Mouse (Mus musculus): ENCODE measurements around the gene Otud4.
"Not testable (repeated sequence)": the region's sequence is repeated elsewhere in the genome, so short reads cannot be mapped to it uniquely, and the experiment has no call there.

The Otud4 gene

DNA sequence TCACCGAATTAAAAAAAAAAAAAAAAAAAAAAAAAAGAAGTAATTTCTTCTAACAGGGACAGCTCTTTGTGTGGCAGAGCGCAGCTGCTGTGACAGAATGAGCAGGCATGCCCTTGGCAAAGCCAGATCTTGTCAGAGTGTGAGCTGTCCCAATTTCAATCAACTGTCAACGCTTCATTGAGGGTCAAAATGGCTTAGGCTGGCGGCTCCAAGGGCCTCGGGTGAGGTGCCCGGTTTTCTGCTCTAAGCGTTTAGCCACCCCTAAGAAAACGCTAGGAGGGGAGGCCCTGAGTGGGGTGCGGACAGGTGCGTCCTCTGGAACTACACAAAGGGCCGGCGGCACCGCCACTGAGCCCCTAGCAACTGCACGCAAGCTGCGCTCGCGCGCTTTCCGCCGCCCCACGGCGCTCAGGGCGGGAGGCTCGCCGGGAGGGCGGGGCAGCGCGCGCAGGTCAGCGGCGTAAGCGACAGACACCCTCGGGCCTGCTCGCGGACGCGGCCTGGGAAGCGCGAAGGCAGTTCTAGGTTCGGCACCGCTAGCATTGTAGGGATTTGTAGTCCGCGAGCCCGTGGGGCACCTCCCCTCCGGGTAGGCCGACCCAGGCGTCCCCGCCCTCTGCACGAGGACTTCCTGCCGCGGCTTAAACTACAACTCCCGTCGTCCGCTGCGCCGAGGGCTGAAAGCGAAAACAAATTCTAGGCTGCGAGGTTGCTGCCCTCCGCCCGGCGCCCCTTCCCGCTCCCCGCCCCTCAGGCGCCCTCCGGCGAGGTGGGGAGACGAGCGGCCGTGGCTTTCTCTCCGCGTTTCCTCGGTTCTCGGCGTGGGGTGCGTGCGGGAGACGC, 490 bp upstream of the Otud4 start:
- peak; percentile 98 to 99 for DNase-seq

DNA sequence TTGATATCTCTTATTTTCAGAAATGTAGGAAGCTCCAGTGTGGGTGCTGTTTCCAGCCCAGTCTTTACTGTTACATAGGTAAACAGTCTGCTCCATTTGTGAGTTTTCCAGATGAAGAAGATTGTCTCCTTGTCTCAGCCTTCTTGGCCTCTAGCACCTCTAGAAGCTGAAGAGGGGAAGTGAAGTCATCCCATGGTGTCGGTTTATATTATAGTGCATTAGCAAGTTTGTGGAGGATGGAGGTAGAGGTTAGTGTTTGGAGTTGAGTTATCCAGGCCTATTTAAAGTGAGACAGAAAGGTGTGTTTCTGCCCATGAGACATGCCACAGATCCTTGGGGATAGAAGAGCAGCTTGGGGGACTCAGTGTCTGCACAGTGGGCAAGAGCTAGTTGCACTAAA, 1.7 kb downstream of the Otud4 start:
- DNase-seq = no peak

DNA sequence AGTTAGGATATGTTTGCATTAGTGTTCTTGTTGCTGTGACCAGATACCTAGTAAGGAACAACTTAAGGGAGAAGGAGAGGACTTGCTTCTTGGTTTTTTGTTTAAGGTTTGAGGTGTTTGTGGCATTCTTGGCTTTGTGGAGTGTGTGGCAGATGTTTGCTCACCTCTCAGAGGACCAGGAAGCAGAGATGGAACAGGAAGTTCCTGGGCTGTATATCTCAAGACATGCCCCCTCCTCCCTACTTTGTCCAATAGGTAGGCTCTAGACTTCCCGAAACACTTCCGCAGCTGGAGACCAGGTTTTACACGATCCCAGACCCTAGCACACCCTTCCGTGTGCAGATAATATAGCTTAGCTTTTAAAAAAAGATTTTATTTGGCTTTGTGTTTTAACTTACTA, 10.2 kb downstream of the Otud4 start:
- no peak for DNase-seq

DNA sequence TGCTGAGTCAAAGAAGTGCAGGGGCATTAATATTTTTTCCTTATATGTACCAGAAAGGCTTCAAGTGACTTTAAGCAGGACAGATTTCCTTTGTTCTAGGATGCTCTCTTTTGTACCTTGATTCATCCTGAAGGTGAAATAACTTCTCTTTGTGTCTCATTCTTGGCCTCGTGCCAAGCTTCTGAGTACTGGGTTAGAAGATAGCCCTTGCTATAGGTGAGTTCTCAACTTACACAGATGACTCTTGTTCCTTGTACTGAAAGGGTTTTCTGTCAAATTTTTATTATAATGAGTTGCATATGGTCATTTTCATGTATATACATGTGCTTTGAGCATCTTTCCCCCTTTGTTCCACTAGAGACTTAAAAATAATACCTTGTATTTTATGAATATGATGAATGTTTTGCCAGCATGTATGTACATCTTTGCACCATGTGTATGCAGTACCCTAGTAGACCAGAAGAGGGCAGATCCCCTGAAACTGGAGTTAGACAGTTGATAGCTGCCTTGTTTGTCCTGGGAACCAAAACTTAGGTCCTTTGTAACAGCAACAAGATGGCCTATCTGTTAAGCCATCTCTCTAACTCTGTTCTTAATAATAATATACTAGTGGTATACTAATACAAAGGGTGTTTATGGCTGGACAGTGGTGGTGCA, 10.9 kb downstream of the Otud4 start:
- peak in 1 of 2 experiments; percentile 48 for DNase-seq

DNA sequence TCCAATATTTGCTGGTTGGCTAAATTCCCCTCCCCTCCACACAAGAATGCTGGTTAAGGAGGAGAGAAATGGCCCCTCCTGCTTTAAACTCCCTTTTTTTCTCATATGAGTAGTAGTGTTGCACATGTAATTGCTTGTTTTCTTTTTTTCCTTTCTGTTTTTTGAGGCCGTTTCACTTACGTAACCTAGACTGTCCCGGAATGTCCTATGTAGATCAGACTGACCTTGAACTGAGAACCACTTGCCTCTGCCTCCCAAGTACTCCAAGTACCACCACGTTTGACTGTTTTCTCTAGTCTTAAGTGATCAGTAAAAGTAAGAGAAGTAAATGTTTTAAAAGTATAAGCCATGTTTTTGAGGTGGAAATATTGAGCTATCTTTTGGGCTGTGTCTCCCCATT, 14.3 kb downstream of the Otud4 start:
- DNase-seq = peak in 1 of 2 experiments; percentile 17

DNA sequence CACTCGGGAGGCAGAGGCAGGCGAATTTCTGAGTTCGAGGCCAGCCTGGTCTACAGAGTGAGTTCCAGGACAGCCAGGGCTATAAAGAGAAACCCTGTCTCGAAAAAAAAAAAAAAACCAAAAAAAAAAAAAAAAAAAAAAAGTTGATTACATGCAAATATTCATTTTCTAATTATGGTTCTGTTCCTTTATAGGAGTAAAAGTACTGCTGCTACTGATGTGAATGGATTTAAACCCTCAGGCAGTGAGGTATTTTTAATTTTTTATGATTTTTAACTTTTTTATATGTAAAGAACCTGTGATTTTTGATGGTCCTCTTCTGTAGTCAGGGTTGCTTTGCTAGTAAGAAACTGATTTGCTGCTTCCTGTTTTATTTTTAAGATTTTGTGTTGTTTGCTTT, 19.3 kb downstream of the Otud4 start:
- not testable (repeated sequence) for DNase-seq

DNA sequence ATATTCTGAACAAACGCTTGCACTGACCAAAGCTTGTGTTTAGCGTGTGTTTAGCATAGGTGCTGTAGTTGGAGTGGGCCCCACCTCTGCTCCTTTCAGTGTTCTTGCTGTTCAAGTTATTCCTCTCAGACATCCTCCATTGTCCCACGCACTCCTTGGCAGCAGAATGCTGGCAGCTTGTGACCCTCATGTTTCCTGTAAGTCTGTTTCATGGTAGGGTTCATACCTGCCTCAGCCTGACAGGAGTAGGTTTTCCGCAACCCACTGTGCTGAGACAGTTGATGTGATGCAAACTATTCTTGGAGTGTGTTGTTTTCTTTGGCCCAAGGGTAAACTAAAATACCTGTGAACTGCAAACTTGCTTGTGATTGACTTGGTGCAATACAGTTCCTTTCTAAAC, 37.0 kb downstream of the Otud4 start:
- DNase-seq = no peak

DNA sequence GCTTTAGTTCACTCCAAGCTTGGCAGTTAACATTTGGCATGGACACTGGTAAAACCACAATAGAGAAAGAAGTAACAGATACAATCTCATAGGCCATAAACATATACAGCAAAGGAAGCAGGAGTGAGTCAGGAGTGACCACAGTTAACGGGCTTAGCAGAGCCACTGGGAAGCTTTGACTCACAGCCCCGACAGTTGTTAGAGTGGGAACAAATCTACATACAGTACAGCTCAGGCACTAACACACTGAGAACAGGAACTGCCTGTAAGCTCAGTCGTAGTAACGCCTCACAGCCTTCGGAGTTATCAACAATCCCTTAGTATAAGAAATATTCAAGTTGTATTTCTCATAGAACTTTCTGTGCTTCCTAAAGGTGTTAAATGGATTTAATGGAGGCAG, 39.6 kb downstream of the Otud4 start:
- DNase-seq = no peak

DNA sequence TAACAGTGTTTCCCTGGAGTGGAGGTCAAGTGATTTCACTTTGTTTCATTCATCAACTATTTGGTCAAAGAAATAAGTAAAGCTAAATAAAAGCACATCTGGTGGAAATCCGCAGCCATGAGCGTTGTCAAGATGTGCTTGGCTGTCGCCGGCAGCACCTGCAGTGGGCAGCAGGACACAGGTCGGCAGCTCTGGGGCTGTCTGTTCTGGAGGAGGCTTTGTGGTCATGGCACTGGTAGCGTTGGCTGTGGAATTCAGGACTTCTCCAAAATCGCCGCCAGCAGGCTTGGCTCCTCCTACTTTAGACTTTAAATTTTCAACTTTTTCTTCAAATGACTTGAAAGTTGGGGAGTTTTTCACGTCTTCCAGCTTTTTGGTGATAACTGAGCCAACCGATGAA, 40.7 kb downstream of the Otud4 start:
- DNase-seq = peak in 1 of 2 experiments; percentile 16

DNA sequence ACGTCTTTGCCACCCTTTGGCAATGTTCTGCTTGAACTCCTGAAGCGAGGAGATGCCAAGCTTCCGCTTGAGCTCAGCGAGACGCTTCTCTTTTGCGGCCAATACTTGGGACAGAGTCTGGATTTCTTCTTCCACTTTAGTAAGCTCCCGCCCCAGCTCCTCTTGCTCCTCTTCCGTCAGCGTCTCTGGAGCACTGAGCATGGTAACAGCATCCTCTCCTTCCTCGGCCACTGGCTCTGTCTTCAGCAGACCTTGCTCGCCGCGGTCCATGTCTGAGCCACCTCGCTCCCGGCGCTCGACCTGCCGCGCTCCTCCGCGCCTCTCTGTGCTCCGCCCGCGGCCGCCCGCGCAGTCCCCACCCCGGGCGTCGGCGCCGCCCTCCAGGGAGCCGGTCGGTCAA, 41.1 kb downstream of the Otud4 start:
- peak in 1 of 2 experiments; percentile 52 for DNase-seq

DNA sequence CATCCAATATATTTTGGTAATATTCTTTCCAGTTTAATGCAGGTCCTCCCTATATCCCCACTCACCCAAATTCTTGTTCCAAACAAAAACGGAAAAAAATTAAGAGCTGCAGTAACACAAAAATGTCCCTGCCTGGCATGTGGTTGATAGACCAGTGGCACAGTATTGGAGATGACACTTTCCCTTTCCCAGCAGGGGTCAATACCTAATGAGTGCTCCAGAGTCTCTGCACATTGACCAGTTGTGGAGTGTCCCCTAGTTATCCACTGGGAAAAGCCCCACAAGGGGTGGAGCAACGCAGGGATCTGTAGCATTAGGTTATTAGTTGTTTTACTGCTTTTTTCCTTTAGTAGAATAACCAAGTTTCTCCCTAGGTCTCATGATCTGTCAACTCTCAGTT, 41.5 kb downstream of the Otud4 start:
- DNase-seq = no peak

DNA sequence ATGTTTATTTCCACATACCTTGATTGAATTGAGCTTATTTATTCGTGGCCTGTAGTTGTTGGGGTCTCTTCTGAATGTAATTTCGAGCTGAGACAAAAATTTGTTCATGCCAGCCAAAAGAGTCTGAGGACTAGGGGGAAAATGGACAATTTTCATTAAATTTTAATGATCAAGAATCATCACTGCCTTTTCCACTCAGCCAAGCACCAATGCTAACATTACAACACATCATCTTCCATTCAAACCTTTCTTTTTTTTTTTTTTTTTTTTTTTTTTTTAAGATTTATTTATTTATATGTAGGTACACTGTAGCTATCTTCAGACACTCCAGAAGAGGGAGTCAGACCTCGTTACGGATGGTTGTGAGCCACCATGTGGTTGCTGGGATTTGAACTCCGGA, 46.5 kb downstream of the Otud4 start:
- DNase-seq = not testable (repeated sequence)

DNA sequence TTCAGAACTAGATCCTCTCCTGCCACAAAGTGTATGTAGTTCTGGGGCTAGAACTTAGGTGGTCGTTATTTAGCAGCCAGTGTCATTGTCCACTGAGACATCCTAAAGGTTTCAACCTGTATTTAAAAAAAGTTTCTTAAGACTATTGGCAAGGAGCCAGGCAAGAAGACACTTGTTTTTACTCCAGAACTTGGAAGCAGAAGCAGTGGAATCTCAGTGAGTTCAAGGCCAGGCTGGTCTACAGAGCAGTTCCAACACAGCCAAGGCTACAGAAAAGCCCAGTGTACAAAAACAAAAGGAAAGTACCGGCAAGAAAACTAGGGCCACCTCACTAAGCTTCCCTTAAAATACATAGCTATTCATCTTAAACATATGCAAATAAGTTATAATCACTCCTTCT, 53.1 kb downstream of the Otud4 start:
- DNase-seq = no peak

DNA sequence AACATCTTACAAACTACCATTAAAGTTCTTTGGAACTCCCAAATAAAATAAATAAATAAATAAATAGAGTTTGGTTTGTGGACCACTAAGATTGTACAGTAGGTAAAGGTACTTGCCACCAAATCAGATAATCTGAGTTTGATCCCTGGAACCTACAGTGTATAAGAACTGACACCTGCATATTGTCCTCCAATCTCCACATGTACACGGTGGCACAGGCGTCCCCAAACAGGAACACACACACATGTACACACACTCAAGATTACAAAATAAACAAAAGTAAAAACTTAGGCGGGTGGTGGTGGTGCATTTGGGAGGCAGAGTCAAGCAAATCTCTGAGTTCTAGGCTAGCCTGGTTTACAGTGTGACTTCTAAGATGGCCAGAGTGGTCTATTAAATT, 67.3 kb downstream of the Otud4 start:
- no peak for DNase-seq

DNA sequence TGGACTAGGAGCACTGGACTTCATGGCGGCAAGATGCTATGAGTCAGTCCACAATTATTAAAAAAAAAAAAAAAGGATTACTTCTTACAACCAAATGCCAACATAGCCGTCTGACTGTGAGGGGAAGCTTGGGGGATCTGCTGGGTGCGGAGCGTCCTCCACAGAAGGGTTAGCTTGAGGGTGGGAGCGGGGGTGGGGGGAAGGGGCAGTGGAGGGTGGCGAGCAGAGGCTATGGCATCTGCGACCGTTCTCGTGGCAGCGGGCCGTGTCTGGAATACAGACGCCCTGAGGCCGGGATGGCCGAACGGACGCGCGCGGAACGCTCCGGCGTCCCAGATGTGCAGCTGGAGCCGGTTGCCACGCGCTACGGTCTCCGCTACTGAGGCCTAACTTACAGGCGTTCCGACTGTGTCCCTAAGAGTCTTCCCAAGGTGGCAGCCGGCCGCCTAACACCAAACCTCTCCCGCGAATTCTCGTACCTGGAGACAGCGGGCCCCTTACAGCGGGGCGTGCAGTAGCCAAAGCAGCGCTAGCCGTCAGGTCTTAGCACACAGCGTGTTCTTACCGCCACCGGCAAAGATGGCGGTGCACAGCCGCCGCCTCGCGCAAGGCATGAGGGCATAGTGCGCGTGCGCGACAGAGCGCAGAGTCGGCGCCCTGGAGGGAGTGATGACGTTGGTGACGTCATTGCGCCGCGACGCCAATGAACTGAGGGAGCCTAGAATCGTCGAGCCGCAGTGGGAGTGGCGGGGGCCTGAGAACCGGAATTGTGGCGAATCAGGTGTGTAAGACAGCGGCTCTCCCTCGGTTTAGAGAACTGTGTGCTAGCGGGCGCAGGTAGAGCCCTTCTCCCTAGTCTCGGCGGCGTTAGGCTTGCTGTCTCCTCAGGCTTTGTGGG, 71.9 kb downstream of the Otud4 start, which contains the start of the genes Abce1 and Anapc10:
TSS of gene Abce1 (minus strand) at position 677 of the 898 bp plus-strand sequence.
TSS of gene Anapc10 (plus strand) at position 757 of the 898 bp plus-strand sequence.
- peak; percentile 98 to 100 for DNase-seq

DNA sequence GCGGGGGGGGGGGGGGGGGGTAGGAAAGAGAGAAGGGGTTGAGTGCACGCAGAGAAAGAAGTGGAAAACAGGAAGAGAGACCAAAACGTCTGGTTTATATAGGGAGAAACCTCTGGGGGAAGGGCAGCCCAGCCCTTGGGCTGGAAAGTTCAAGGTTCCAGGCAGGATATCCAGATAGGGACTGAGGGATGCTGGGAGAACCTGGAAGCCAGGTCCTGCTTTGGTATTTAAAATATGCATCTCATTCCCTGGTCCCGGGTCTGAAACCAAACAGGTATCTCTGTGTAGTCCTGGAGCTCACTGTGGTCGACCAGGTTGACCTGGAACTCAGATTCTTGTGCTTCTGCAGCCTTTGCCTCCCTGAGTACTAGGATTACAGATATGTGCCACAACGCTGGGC, 73.3 kb downstream of the Otud4 start:
- DNase-seq = no peak

DNA sequence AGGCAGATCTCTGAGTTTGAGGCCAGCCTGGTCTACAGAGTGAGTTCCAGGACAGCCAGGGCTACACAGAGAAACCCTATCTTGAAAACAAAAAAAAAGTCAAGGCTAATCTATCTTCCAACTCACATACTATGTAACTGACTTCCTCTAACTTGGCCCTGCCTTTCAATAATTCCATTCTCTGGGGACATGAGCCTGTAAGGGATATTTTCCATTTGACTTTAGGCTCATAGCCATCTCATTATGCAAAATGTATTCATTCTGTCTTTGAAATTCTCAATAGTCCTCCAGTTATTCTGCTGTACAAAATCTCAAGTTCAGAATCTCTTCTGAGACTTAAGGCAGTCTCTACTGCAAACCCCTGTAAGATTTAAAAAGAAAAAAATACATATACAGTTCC, 82.1 kb downstream of the Otud4 start:
- DNase-seq = no peak

DNA sequence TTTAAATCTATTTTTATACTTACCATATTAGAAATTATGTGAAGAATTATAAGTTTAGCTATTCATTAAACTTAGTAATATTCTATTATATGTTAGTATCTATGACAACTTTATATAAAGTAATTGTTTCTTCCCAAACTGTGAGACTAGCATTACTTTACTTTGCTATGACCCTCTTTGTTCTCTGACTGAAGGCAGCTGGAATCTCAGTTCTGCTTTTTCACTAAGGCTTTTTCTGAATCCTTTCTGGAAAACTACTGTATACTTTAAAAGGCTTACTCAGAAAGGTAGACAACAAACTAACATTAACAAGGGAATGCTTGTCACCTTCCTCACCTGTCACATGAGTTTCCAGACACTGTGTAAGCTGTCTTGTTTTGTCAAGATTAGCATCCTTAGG, 83.9 kb downstream of the Otud4 start:
- no peak for DNase-seq

DNA sequence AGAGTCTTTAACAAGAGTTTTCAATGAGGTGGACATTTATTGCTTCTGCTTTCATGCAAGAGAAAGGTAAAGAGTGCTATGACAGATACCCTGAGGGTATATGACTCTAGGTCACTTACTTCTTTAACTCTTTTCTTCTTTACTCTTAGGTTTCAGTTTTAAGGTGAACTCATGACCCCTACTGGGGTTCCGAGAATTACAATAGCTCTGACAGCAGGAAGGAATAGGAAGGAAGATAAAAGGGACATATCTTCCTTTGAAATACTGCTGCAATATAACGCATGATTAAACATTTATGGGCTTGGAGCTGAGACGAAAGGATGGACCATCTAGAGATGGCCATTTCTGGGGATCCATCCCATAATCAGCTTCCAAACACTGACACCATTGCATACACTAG, 85.2 kb downstream of the Otud4 start:
- DNase-seq = no peak

Data from kidney, postnatal 36 days (tissue).